10 mouse cellular contexts compared by ENCODE assay signal in the genomic region with DNA sequence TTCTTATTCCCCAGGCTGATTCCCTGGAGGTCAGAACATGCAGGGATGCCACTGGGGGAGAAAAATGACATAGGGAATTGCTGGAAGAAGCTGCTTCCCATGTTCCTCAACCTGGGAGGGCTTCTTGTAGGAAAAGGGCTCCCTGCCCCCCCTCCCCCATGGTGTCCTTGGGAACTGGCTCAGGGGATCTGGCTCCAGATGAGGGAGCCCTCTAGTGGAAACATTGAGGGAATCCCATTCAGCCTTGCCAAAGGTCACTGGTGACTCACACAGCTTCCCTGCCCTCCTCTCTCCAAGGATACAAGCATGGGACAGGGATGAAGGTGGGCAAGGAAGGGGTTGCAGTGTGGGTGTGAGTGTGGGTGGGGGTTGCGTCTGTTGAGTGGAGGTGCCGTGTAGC. TPM values are rescaled to one million over a fixed set of nuclear protein-coding genes. Genes with fewer than 3 reads are reported as not detected.
A peak's percentile ranks its signal among the peaks of the same experiment; 100 is the strongest.
DNase-seq lines count a peak whose midpoint lies in the region; ATAC-seq and TF ChIP-seq lines count a peak whose summit lies in the region.
"Had no signal": no experiment of that assay in that cellular context is flagged by ENCODE, and none has a peak within 500 bp of the region (broad histone marks: within the 10 kb centered on the region; RNA-seq: fewer than 3 reads in every experiment).

No protein-coding gene starts in this region.

- WGBS in cerebellum, adult 2 months: 88% methylated on average over 2 of the region's 2 CpGs
- WGBS in limb, embryonic 11.5 days: 74% methylated on average over 2 of the region's 2 CpGs
- WGBS in limb, embryonic 10.5 days: 74% methylated on average over 2 of the region's 2 CpGs
- 81% methylated on average over 2 of the region's 2 CpGs for WGBS in kidney, postnatal 0 days

- TF ChIP-seq CTCF in cerebellum, adult 2 months (IDR thresholded peaks at IDR 0.05; ENCODE audit: borderline replicate concordance, insufficient read depth, low read depth, low read length): peak; percentile 53; the same call in 1 of the 2 replicates
- TF ChIP-seq CTCF in kidney, postnatal 0 days (IDR thresholded peaks at IDR 0.05; ENCODE audit: low read depth): peak; percentile 73

- no peaks in the 10 kb centered on the region for H3K27me3 ChIP-seq in cerebellum, adult 2 months (ENCODE audit: control insufficient read depth, insufficient read depth, low read length)
- H3K27me3 ChIP-seq in limb, embryonic 11.5 days (ENCODE audit: control insufficient read depth, insufficient read depth, low read length): no peaks in the 10 kb centered on the region
- H3K27me3 ChIP-seq in limb, embryonic 10.5 days (ENCODE audit: low read depth, poor library complexity, severe bottlenecking): no peaks in the 10 kb centered on the region
- no peaks in the 10 kb centered on the region for H3K27me3 ChIP-seq in kidney, postnatal 0 days (ENCODE audit: insufficient read depth, low read length)
- H3K27me3 ChIP-seq: midbrain, embryonic 12.5 days had no signal

- no peaks in the 10 kb centered on the region for H3K4me1 ChIP-seq in cerebellum, adult 2 months (ENCODE audit: control insufficient read depth, insufficient read depth, low read length)
- no peaks in the 10 kb centered on the region for H3K4me1 ChIP-seq in limb, embryonic 11.5 days (ENCODE audit: control insufficient read depth, insufficient read depth, low read length)
- peaks cover 12% of the 10 kb centered on the region for H3K4me1 ChIP-seq in limb, embryonic 10.5 days
- no peaks in the 10 kb centered on the region for H3K4me1 ChIP-seq in kidney, postnatal 0 days (replicated peaks; ENCODE audit: insufficient read depth, low read length)
- H3K4me1 ChIP-seq: midbrain, embryonic 12.5 days had no signal

- no peaks in the 10 kb centered on the region for H3K36me3 ChIP-seq in limb, embryonic 11.5 days (ENCODE audit: control insufficient read depth, insufficient read depth, low read length)
- no peaks in the 10 kb centered on the region for H3K36me3 ChIP-seq in limb, embryonic 10.5 days
- H3K36me3 ChIP-seq in kidney, postnatal 0 days (ENCODE audit: insufficient read depth, low read length): no peaks in the 10 kb centered on the region
- H3K36me3 ChIP-seq: midbrain, embryonic 12.5 days had no signal

- no peak overlapping the region for H3K27ac ChIP-seq in cerebellum, adult 2 months (ENCODE audit: insufficient read depth, low read length)
- H3K27ac ChIP-seq in limb, embryonic 11.5 days (replicated peaks; ENCODE audit: low read depth, low read length): no peak overlapping the region
- no peak overlapping the region for H3K27ac ChIP-seq in limb, embryonic 10.5 days
- no peak overlapping the region for H3K27ac ChIP-seq in kidney, postnatal 0 days
- H3K27ac ChIP-seq: midbrain, embryonic 12.5 days had no signal

- H3K9ac ChIP-seq in limb, embryonic 11.5 days (ENCODE audit: low read length): no peak overlapping the region
- H3K9ac ChIP-seq in kidney, postnatal 0 days (ENCODE audit: low read depth, low read length): no peak overlapping the region
- H3K9ac ChIP-seq: midbrain, embryonic 12.5 days had no signal

- H3K9me3 ChIP-seq in limb, embryonic 11.5 days (ENCODE audit: control insufficient read depth, low read length): no peaks in the 10 kb centered on the region
- no peaks in the 10 kb centered on the region for H3K9me3 ChIP-seq in limb, embryonic 10.5 days (replicated peaks)
- no peaks in the 10 kb centered on the region for H3K9me3 ChIP-seq in kidney, postnatal 0 days (replicated peaks; ENCODE audit: low read length)
- H3K9me3 ChIP-seq: midbrain, embryonic 12.5 days had no signal

- no peak for ATAC-seq in limb, embryonic 11.5 days (ENCODE audit: insufficient number of reproducible peaks, low FRiP score, low TSS enrichment, low read depth)
- ATAC-seq in kidney, postnatal 0 days (replicated peaks; ENCODE audit: low FRiP score, low read depth): no peak
- no peak for ATAC-seq in erythroblast, adult 5-6 weeks (replicated peaks; ENCODE audit: low FRiP score, poor library complexity, severe bottlenecking)

- H3K4me2 ChIP-seq in limb, embryonic 11.5 days (ENCODE audit: low read depth, severe bottlenecking): no peak overlapping the region
- H3K4me2 ChIP-seq in kidney, postnatal 0 days (ENCODE audit: low read length): no peak overlapping the region
- H3K4me2 ChIP-seq: midbrain, embryonic 12.5 days had no signal

- intact Hi-C loops in left cerebral cortex, postnatal 14 days (cut with DNase I): loop anchor here (10.0 kb wide), 1 partner anchor 152 kb away; no protein-coding TSS in a partner anchor

- no peak for TF ChIP-seq POLR2A in cerebellum, adult 2 months (IDR thresholded peaks at IDR 0.05; ENCODE audit: borderline replicate concordance, insufficient read depth, low read length)

- H3K4me3 ChIP-seq in cerebellum, adult 2 months (replicated peaks; ENCODE audit: insufficient read depth, low read depth, low read length): no peak overlapping the region
- H3K4me3 ChIP-seq in limb, embryonic 11.5 days (ENCODE audit: low read depth, low read length): no peak overlapping the region
- H3K4me3 ChIP-seq in limb, embryonic 10.5 days: no peak overlapping the region
- H3K4me3 ChIP-seq in kidney, postnatal 0 days (replicated peaks; ENCODE audit: low read depth, low read length): no peak overlapping the region
- H3K4me3 ChIP-seq: midbrain, embryonic 12.5 days had no signal

- peak; percentile 21 to 28 for DNase-seq in cerebellum, adult 2 months
- DNase-seq in cerebellum, adult 9-10 months: no peak
- peak; percentile 27 for DNase-seq in limb, embryonic 11.5 days (ENCODE audit: low spot score)
- DNase-seq in limb, embryonic 10.5 days (ENCODE audit: low spot score): no peak
- DNase-seq in adrenal gland, postnatal 36 days: peak; percentile 80 to 83
- DNase-seq in kidney, postnatal 0 days (ENCODE audit: low spot score): peak; percentile 60
- no peak for DNase-seq in left cerebral cortex, postnatal 14 days (ENCODE audit: low spot score in 2 of 2)

RNA-seq across cellular contexts. Expression of a gene that starts 5.9 kb away (rescaled TPM):
- not detected in 2 replicates for polyA plus RNA-seq in cerebellum, adult 2 months (2012; rRNA removed)
- polyA plus RNA-seq in limb, embryonic 11.5 days (2014; fragmentation: Nextera tagmentation; extraction: Ambion mirVana): not detected in 2 replicates
- not detected in 2 replicates for polyA plus RNA-seq in limb, embryonic 10.5 days (2016; fragmentation: Nextera tagmentation; extraction: Ambion mirVana)
- total RNA-seq in adrenal gland, postnatal 36 days (2021): not detected
- polyA plus RNA-seq in kidney, postnatal 0 days (2015; fragmentation: Nextera tagmentation; extraction: Ambion mirVana): not detected in 2 replicates
- total RNA-seq in erythroblast, adult 5-6 weeks (2015; ENCODE audit: low replicate concordance): not detected in 2 replicates
- total RNA-seq in erythroblast, adult 5-6 weeks (2017; ENCODE audit: low replicate concordance): 0.56 TPM in 1 of 2 replicates, not detected in the other
- total RNA-seq in left cerebral cortex, postnatal 14 days (2021): not detected
- polyA plus RNA-seq: frontal cortex, adult 2 months; midbrain, embryonic 12.5 days had no signal

RNA-seq across cellular contexts. Expression of a gene that starts 19.9 kb away (rescaled TPM):
- polyA plus RNA-seq in cerebellum, adult 2 months (2012; rRNA removed): not detected in 2 replicates
- not detected in 2 replicates for polyA plus RNA-seq in limb, embryonic 11.5 days (2014; fragmentation: Nextera tagmentation; extraction: Ambion mirVana)
- polyA plus RNA-seq in limb, embryonic 10.5 days (2016; fragmentation: Nextera tagmentation; extraction: Ambion mirVana): not detected in 2 replicates
- not detected for total RNA-seq in adrenal gland, postnatal 36 days (2021)
- not detected in 2 replicates for polyA plus RNA-seq in kidney, postnatal 0 days (2015; fragmentation: Nextera tagmentation; extraction: Ambion mirVana)
- total RNA-seq in erythroblast, adult 5-6 weeks (2015; ENCODE audit: low replicate concordance): not detected in 2 replicates
- total RNA-seq in erythroblast, adult 5-6 weeks (2017; ENCODE audit: low replicate concordance): not detected in 2 replicates
- total RNA-seq in left cerebral cortex, postnatal 14 days (2021): not detected
- polyA plus RNA-seq: frontal cortex, adult 2 months; midbrain, embryonic 12.5 days had no signal

RNA-seq across cellular contexts. Expression of a gene that starts 23.9 kb away (rescaled TPM):
- polyA plus RNA-seq in cerebellum, adult 2 months (2012; rRNA removed): not detected in 2 replicates
- polyA plus RNA-seq in limb, embryonic 11.5 days (2014; fragmentation: Nextera tagmentation; extraction: Ambion mirVana): not detected in 2 replicates
- polyA plus RNA-seq in limb, embryonic 10.5 days (2016; fragmentation: Nextera tagmentation; extraction: Ambion mirVana): not detected in 2 replicates
- not detected for total RNA-seq in adrenal gland, postnatal 36 days (2021)
- polyA plus RNA-seq in kidney, postnatal 0 days (2015; fragmentation: Nextera tagmentation; extraction: Ambion mirVana): not detected in 2 replicates
- total RNA-seq in erythroblast, adult 5-6 weeks (2015; ENCODE audit: low replicate concordance): not detected in 2 replicates
- total RNA-seq in erythroblast, adult 5-6 weeks (2017; ENCODE audit: low replicate concordance): not detected in 2 replicates
- not detected for total RNA-seq in left cerebral cortex, postnatal 14 days (2021)
- polyA plus RNA-seq: midbrain, embryonic 12.5 days had no signal

RNA-seq across cellular contexts. Expression of a gene that starts 33.6 kb away (rescaled TPM):
- not detected in 2 replicates for polyA plus RNA-seq in cerebellum, adult 2 months (2012; rRNA removed)
- not detected in 2 replicates for polyA plus RNA-seq in limb, embryonic 11.5 days (2014; fragmentation: Nextera tagmentation; extraction: Ambion mirVana)
- polyA plus RNA-seq in limb, embryonic 10.5 days (2016; fragmentation: Nextera tagmentation; extraction: Ambion mirVana): not detected in 2 replicates
- not detected for total RNA-seq in adrenal gland, postnatal 36 days (2021)
- not detected in 2 replicates for polyA plus RNA-seq in kidney, postnatal 0 days (2015; fragmentation: Nextera tagmentation; extraction: Ambion mirVana)
- not detected in 2 replicates for total RNA-seq in erythroblast, adult 5-6 weeks (2015; ENCODE audit: low replicate concordance)
- not detected in 2 replicates for total RNA-seq in erythroblast, adult 5-6 weeks (2017; ENCODE audit: low replicate concordance)
- not detected for total RNA-seq in left cerebral cortex, postnatal 14 days (2021)
- polyA plus RNA-seq: frontal cortex, adult 2 months; midbrain, embryonic 12.5 days had no signal

RNA-seq across cellular contexts. Expression of a gene that starts 35.4 kb away (rescaled TPM):
- not detected in 2 replicates for polyA plus RNA-seq in cerebellum, adult 2 months (2012; rRNA removed)
- polyA plus RNA-seq in limb, embryonic 11.5 days (2014; fragmentation: Nextera tagmentation; extraction: Ambion mirVana): not detected in 2 replicates
- not detected in 2 replicates for polyA plus RNA-seq in limb, embryonic 10.5 days (2016; fragmentation: Nextera tagmentation; extraction: Ambion mirVana)
- total RNA-seq in adrenal gland, postnatal 36 days (2021): not detected
- polyA plus RNA-seq in kidney, postnatal 0 days (2015; fragmentation: Nextera tagmentation; extraction: Ambion mirVana): not detected in 2 replicates
- not detected in 2 replicates for total RNA-seq in erythroblast, adult 5-6 weeks (2015; ENCODE audit: low replicate concordance)
- not detected in 2 replicates for total RNA-seq in erythroblast, adult 5-6 weeks (2017; ENCODE audit: low replicate concordance)
- total RNA-seq in left cerebral cortex, postnatal 14 days (2021): not detected
- polyA plus RNA-seq: frontal cortex, adult 2 months; midbrain, embryonic 12.5 days had no signal

Comparison
In these comparisons a context has a peak if more than half of its experiments do, and no peak if none do; other contexts are left out.
1. DNase-seq: peak in cerebellum, adult 2 months (2 of 2), limb, embryonic 11.5 days (single experiment), adrenal gland, postnatal 36 days (2 of 2) and kidney, postnatal 0 days (single experiment); none in cerebellum, adult 9-10 months (single experiment), limb, embryonic 10.5 days (single experiment) and left cerebral cortex, postnatal 14 days (0 of 2).